Mouse (Mus musculus) embryonic fibroblast, embryonic 13.5 days (primary cell): ENCODE results near the gene Fam131b. TPM values are rescaled to one million over a fixed set of nuclear protein-coding genes. Genes with fewer than 3 reads are reported as not detected.

ENCODE experiments used
- H3K27ac ChIP-seq: 2 replicates; pipeline ENCODE4 v1.5.1; 2012; ENCODE audit warnings: low read length, control low read depth, inconsistent platforms; ENCODE audit not compliant: insufficient read depth
- H3K4me1 ChIP-seq: 2 replicates; pipeline ENCODE4 v1.6.1; 2011; ENCODE audit warnings: low read length; ENCODE audit not compliant: control insufficient read depth, insufficient read depth
- H3K4me3 ChIP-seq: 2 replicates; pipeline ENCODE4 v1.5.1; 2011; ENCODE audit warnings: mild to moderate bottlenecking, control low read depth, low read length; ENCODE audit not compliant: insufficient read depth
- CTCF ChIP-seq: IDR thresholded peaks from 2 replicates; pipeline ENCODE4 v1.5.1; 2011; ENCODE audit warnings: mild to moderate bottlenecking, control low read depth, low read length, moderate library complexity, borderline replicate concordance; ENCODE audit not compliant: insufficient read depth
- POLR2A ChIP-seq: IDR thresholded peaks from 2 replicates; pipeline ENCODE4 v1.6.1; 2011; ENCODE audit warnings: low read depth, mild to moderate bottlenecking, control low read depth, low read length, moderate library complexity
- polyA plus RNA-seq: library from polyadenylated mRNA; stranded (reverse); fragments of >200 nt; gene quantifications from 2 replicates; pipeline ENCODE4 v1.2.4, GENCODE M21; 2011; ENCODE audit warnings: low read depth; ENCODE audit not compliant: missing spikeins, insufficient read length

Gene Fam131b
- polyA plus RNA-seq, 1 experiment, result 5.7 TPM

- Histone ChIP-seq H3K27ac (no peak overlapping the region), H3K4me1 (no peaks in the 10 kb centered on the region; the same call in 1 of the 2 replicates), H3K4me3 (no peak overlapping the region)
- TF ChIP-seq CTCF (no peak), POLR2A (no peak)
Observed at GRCm38 (mm10) chr6:42364607-42365006, 40.2 kb upstream of the Fam131b start.

GRCm38 (mm10) chr6:42364066-42364465 is 39.6 kb upstream of the Fam131b start:
- Histone ChIP-seq H3K4me1 (peaks cover 2% of the 10 kb centered on the region; the same call in 1 of the 2 replicates), H3K4me3 (no peak overlapping the region), H3K27ac (no peak overlapping the region)
- TF ChIP-seq CTCF (no peak), POLR2A (no peak)

GRCm38 (mm10) chr6:42362974-42363373 is 38.5 kb upstream of the Fam131b start:
- no peak overlapping the region; the same call in 1 of the 2 replicates for H3K27ac ChIP-seq
- TF ChIP-seq POLR2A (no peak), CTCF (no peak)

GRCm38 (mm10) chr6:42362497-42362896 is 38.1 kb upstream of the Fam131b start:
- Histone ChIP-seq H3K4me1 (peaks cover 9% of the 10 kb centered on the region; the same call in 1 of the 2 replicates), H3K27ac (peak overlapping the region; percentile 18; the same call in 1 of the 2 replicates), H3K4me3 (no peak overlapping the region)
- peak; percentile 39; the same call in 1 of the 2 replicates for TF ChIP-seq POLR2A
- TF ChIP-seq CTCF, result no peak

More at GRCm38 (mm10) chr6:42362974-42363373, 38.5 kb upstream of the Fam131b start:
- no peak overlapping the region for H3K4me3 ChIP-seq
- H3K4me1 ChIP-seq, result peaks cover 7% of the 10 kb centered on the region; the same call in 1 of the 2 replicates

- Histone ChIP-seq H3K27ac (0 out of 2 replicates have a peak overlapping the region, but pooled peaks have one; percentile 18), H3K4me1 (peaks cover 9% of the 10 kb centered on the region; the same call in 1 of the 2 replicates), H3K4me3 (no peak overlapping the region)
- TF ChIP-seq POLR2A, result peak; percentile 44
- no peak for TF ChIP-seq CTCF
Observed at GRCm38 (mm10) chr6:42362074-42362473, 37.6 kb upstream of the Fam131b start.

- Histone ChIP-seq H3K27ac (0 out of 2 replicates have a peak overlapping the region, but pooled peaks have one; percentile 18), H3K4me3 (no peak overlapping the region), H3K4me1 (peaks cover 9% of the 10 kb centered on the region; the same call in 1 of the 2 replicates)
- peak; percentile 37; the same call in 1 of the 2 replicates for TF ChIP-seq POLR2A
- TF ChIP-seq CTCF, result no peak
Observed at GRCm38 (mm10) chr6:42361041-42361895, 36.8 kb upstream of the Fam131b start.

- no peak for TF ChIP-seq CTCF
- TF ChIP-seq POLR2A, result no peak; the same call in 1 of the 2 replicates
- Histone ChIP-seq H3K27ac (peak overlapping the region; percentile 76), H3K4me3 (no peak overlapping the region), H3K4me1 (peaks cover 15% of the 10 kb centered on the region; the same call in 1 of the 2 replicates)
Observed at GRCm38 (mm10) chr6:42360231-42360840, 35.9 kb upstream of the Fam131b start.

- Histone ChIP-seq H3K4me3 (no peak overlapping the region), H3K4me1 (peaks cover 22% of the 10 kb centered on the region), H3K27ac (peak overlapping the region; percentile 76)
- TF ChIP-seq POLR2A (no peak), CTCF (no peak)
Observed at GRCm38 (mm10) chr6:42359364-42360147, 35.1 kb upstream of the Fam131b start.

GRCm38 (mm10) chr6:42358901-42359300 is 34.5 kb upstream of the Fam131b start:
- peak overlapping the region; percentile 12 for H3K27ac ChIP-seq
- peaks cover 24% of the 10 kb centered on the region for H3K4me1 ChIP-seq
- TF ChIP-seq CTCF, result no peak
- no peak for TF ChIP-seq POLR2A
- H3K4me3 ChIP-seq, result no peak overlapping the region

- Histone ChIP-seq H3K27ac (no peak overlapping the region), H3K4me1 (peaks cover 26% of the 10 kb centered on the region), H3K4me3 (no peak overlapping the region)
- no peak for TF ChIP-seq CTCF
- TF ChIP-seq POLR2A, result 0 out of 2 replicates have a peak, but pooled peaks have one; percentile 23
Observed at GRCm38 (mm10) chr6:42357901-42358300, 33.5 kb upstream of the Fam131b start.
